Mouse (Mus musculus) CH12.LX (cell line): Measurements from ENCODE around the gene Mad1l1. TPM values are rescaled to one million over a fixed set of nuclear protein-coding genes. Genes with fewer than 3 reads are reported as not detected.

Experiments
- DNase-seq: peaks from one replicate; pipeline ENCODE4 v3.0.0-alpha.2; 2013; ENCODE audit errors: extremely low read depth
- H3K27ac ChIP-seq: 2 replicates; pipeline ENCODE4 v1.5.1; 2012; ENCODE audit warnings: low read depth, mild to moderate bottlenecking, control low read depth, moderate library complexity; ENCODE audit not compliant: insufficient read depth
- H3K27me3 ChIP-seq: replicated peaks from 2 replicates; pipeline ENCODE3; 2012; ENCODE audit warnings: inconsistent platforms
- H3K36me3 ChIP-seq, 2 experiments: replicated peaks in 1 of 2; 2 replicates each; pipeline versions ENCODE3 to v1.6.1; 2012; ENCODE audit warnings: inconsistent platforms in 1 of 2, low read length in 1 of 2, mild to moderate bottlenecking in 1 of 2, mixed read lengths in 1 of 2, moderate library complexity in 1 of 2; ENCODE audit not compliant: control insufficient read depth in 1 of 2, insufficient read depth in 1 of 2
- H3K4me1 ChIP-seq, 2 experiments: 2 replicates each; pipeline ENCODE4 v1.6.1; 2012; ENCODE audit warnings: inconsistent platforms in 1 of 2, moderate library complexity in 1 of 2; ENCODE audit not compliant: insufficient read depth in 2 of 2, control insufficient read depth in 1 of 2
- H3K4me2 ChIP-seq: 2 replicates; pipeline ENCODE4 v1.6.1; 2012; ENCODE audit warnings: low read depth, mild to moderate bottlenecking, control low read depth; ENCODE audit not compliant: poor library complexity, insufficient read depth, severe bottlenecking
- H3K4me3 ChIP-seq, 3 experiments: fragments of 150-350 bp in 1 of 3; sonication (generic) in 1 of 3; replicated peaks in 1 of 3; 2 replicates each; pipeline versions ENCODE3 to v1.5.1; 2011 to 2012; ENCODE audit warnings: low read depth in 2 of 3, low read length in 2 of 3, mild to moderate bottlenecking in 2 of 3, moderate library complexity in 2 of 3, control low read depth in 1 of 3, improper control_type of control experiment in 1 of 3, inconsistent platforms in 1 of 3, mixed read lengths in 1 of 3; ENCODE audit not compliant: poor library complexity in 1 of 3
- H3K79me2 ChIP-seq: replicated peaks from 2 replicates; pipeline ENCODE4 v1.6.1; 2012; ENCODE audit warnings: mild to moderate bottlenecking, moderate library complexity; ENCODE audit not compliant: control insufficient read depth, poor library complexity, insufficient read depth, severe bottlenecking; ENCODE audit errors: extremely low read depth
- H3K9ac ChIP-seq: 2 replicates; pipeline ENCODE4 v1.6.1; 2012; ENCODE audit warnings: low read depth, mild to moderate bottlenecking, control low read depth, moderate library complexity; ENCODE audit not compliant: insufficient read depth
- H3K9me3 ChIP-seq: replicated peaks from 2 replicates; pipeline ENCODE3; 2012; ENCODE audit warnings: low read length, inconsistent platforms, mixed read lengths
- BHLHE40 ChIP-seq: IDR thresholded peaks from 2 replicates; pipeline ENCODE4 v1.6.1; 2011; ENCODE audit warnings: mild to moderate bottlenecking, low read depth, low read length, improper control_type of control experiment
- CHD2 ChIP-seq: IDR thresholded peaks from 2 replicates; pipeline ENCODE4 v1.6.1; 2011; ENCODE audit warnings: low read length, improper control_type of control experiment
- CTCF ChIP-seq, 2 experiments: IDR thresholded peaks in 1 of 2; conservative IDR thresholded peaks in 1 of 2; 2 replicates each; pipeline ENCODE4 v1.5.1; 2011 to 2012; ENCODE audit warnings: low read depth in 2 of 2, low read length in 2 of 2, improper control_type of control experiment in 1 of 2, inconsistent platforms in 1 of 2, mild to moderate bottlenecking in 1 of 2, moderate library complexity in 1 of 2
- E2F4 ChIP-seq: IDR thresholded peaks from 2 replicates; pipeline ENCODE4 v1.6.1; 2011; ENCODE audit warnings: low read depth, low read length, improper control_type of control experiment; ENCODE audit not compliant: insufficient replicate concordance
- ELF1 ChIP-seq: IDR thresholded peaks from 2 replicates; pipeline ENCODE4 v1.6.1; 2014; ENCODE audit warnings: low read depth, mild to moderate bottlenecking, inconsistent platforms, low read length, improper control_type of control experiment
- ETS1 ChIP-seq: conservative IDR thresholded peaks from 2 replicates; pipeline ENCODE4 v1.6.1; 2012; ENCODE audit warnings: low read depth, mild to moderate bottlenecking, inconsistent platforms, low read length, improper control_type of control experiment, moderate library complexity
- GABPA ChIP-seq: IDR thresholded peaks from 2 replicates; pipeline ENCODE4 v1.6.1; 2012; ENCODE audit warnings: low read depth, low read length, improper control_type of control experiment, inconsistent platforms; ENCODE audit not compliant: insufficient replicate concordance
- JUN ChIP-seq: IDR thresholded peaks from 2 replicates; pipeline ENCODE4 v1.6.1; 2011; ENCODE audit warnings: low read depth, mild to moderate bottlenecking, low read length, improper control_type of control experiment, moderate library complexity; ENCODE audit not compliant: insufficient read depth
- JUND ChIP-seq: conservative IDR thresholded peaks from 2 replicates; pipeline ENCODE4 v1.6.1; 2011; ENCODE audit warnings: low read depth, low read length, improper control_type of control experiment
- MAX ChIP-seq: IDR thresholded peaks from 2 replicates; pipeline ENCODE4 v1.6.1; 2011; ENCODE audit warnings: low read length, improper control_type of control experiment
- MAZ ChIP-seq: IDR thresholded peaks from 2 replicates; pipeline ENCODE4 v1.6.1; 2012; ENCODE audit warnings: low read depth, mild to moderate bottlenecking, inconsistent platforms, low read length, improper control_type of control experiment, moderate library complexity
- MEF2A ChIP-seq: IDR thresholded peaks from 2 replicates; pipeline ENCODE4 v1.6.1; 2014; ENCODE audit warnings: low read depth, mild to moderate bottlenecking, inconsistent platforms, low read length, improper control_type of control experiment, borderline replicate concordance
- MXI1 ChIP-seq: IDR thresholded peaks from 2 replicates; pipeline ENCODE4 v1.6.1; 2011; ENCODE audit warnings: mild to moderate bottlenecking, low read depth, low read length, improper control_type of control experiment
- NELFE ChIP-seq: IDR thresholded peaks from 2 replicates; pipeline ENCODE4 v1.6.1; 2011; ENCODE audit warnings: low read depth, low read length, improper control_type of control experiment
- NRF1 ChIP-seq: IDR thresholded peaks from 2 replicates; pipeline ENCODE4 v1.6.1; 2014; ENCODE audit warnings: low read depth, mild to moderate bottlenecking, inconsistent platforms, low read length, improper control_type of control experiment, moderate library complexity
- PAX5 ChIP-seq: IDR thresholded peaks from 2 replicates; pipeline ENCODE4 v1.6.1; 2012; ENCODE audit warnings: low read length, inconsistent platforms, mixed read lengths
- POLR2A ChIP-seq: IDR thresholded peaks from 2 replicates; pipeline ENCODE4 v1.6.1; 2011; ENCODE audit warnings: low read depth, mild to moderate bottlenecking, improper control_type of control experiment, low read length
- POLR2AphosphoS2 ChIP-seq: IDR thresholded peaks from 2 replicates; pipeline ENCODE4 v1.6.1; 2011; ENCODE audit warnings: low read depth, low read length, improper control_type of control experiment
- SMC3 ChIP-seq: IDR thresholded peaks from 2 replicates; pipeline ENCODE4 v1.6.1; 2011; ENCODE audit warnings: low read depth, low read length, improper control_type of control experiment
- TCF12 ChIP-seq: IDR thresholded peaks from 2 replicates; pipeline ENCODE4 v1.6.1; 2014; ENCODE audit warnings: low read depth, mild to moderate bottlenecking, inconsistent platforms, low read length, improper control_type of control experiment
- USF2 ChIP-seq: conservative IDR thresholded peaks from 2 replicates; pipeline ENCODE4 v1.6.1; 2011; ENCODE audit warnings: low read depth, low read length, improper control_type of control experiment
- ZKSCAN1 ChIP-seq: IDR thresholded peaks from 2 replicates; pipeline ENCODE4 v1.6.1; 2012; ENCODE audit warnings: low read depth, inconsistent platforms, low read length, improper control_type of control experiment, borderline replicate concordance
- ZMIZ1 ChIP-seq: IDR thresholded peaks from 2 replicates; pipeline ENCODE4 v1.6.1; 2012; ENCODE audit warnings: low read depth, mild to moderate bottlenecking, inconsistent platforms, low read length, improper control_type of control experiment
- dilution Hi-C: fragments of 300-500 bp; cut with MboI; formaldehyde crosslinking; loops from 2 replicates; pipeline ENCODE4 v1.14.3; 2020; ENCODE audit warnings: low sequenced_read_pairs; ENCODE audit not compliant: extremely low pct_unique_long_range_greater_than_20kb, extremely low pct_ligation_motif_present
- in situ Hi-C: fragments of 300-500 bp; cut with MboI; formaldehyde crosslinking; loops from 3 replicates; pipeline ENCODE4 v1.14.3; 2019; ENCODE audit warnings: low sequenced_read_pairs, low pct_ligation_motif_present, low pct_unique_long_range_greater_than_20kb, mixed read lengths
- polyA plus RNA-seq: library from polyadenylated mRNA; unstranded; fragments of >175 nt; gene quantifications from 2 replicates; pipeline ENCODE4 v1.2.1, GENCODE M21; 2012; ENCODE audit warnings: low read depth; ENCODE audit not compliant: insufficient read length
- total RNA-seq, 2 experiments: library from RNA; depleted of rRNA; stranded (reverse); fragments of 300-350 nt in 1 of 2; fragments of >200 nt in 1 of 2; gene quantifications; 2 replicates each; pipeline ENCODE4 v1.2.3; 2012 to 2014

Gene Mad1l1
- total and polyA plus RNA-seq, 3 experiments = 24.8 to 45.6 (median 28.9) TPM

DNA sequence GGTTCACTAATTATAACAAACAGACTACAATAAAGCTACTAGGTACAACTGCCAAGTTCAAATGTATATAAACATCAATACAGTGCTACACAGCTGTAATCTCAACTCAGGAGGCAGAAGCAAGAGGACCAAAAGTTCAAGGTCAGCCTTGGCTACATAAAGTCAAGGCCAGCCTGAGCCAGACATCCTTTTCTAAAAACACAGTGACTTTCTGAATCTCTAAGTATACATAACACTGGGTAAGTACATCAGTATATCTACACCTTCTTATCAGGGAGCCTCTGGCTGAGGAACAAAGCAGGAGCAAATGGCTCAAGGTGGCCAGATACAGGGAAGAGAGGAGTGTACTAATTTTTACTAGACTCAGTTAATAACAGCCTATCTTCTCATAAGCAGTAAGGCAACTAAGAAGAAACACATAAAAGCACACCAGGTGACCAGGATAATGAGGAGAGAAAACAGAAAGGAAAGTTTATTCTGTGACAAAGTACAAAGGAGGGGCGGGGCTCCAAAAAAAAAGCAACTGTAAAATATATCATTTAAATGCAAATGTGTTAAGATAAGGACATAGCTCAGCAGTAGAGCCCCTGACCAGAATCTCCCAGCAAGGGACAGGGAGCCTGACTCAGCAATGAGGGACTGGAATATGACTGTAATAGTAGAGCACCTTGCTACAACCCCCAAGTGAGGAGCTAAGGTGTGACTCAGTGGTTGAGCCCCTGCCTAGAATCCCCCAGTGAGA lies 163.3 kb downstream of the Mad1l1 start:
- H3K4me1 ChIP-seq = peaks cover 0 to 31% of the 10 kb centered on the region in 2 experiments; a peak in 2 of 4 replicates
- no peaks in the 10 kb centered on the region for H3K79me2 ChIP-seq
- dilution Hi-C loops (no loop called here), in situ Hi-C loops (no loop called here)
- no peaks in the 10 kb centered on the region for H3K27me3 ChIP-seq
- no peak overlapping the region for H3K4me2 ChIP-seq
- peaks cover 0 to 22% of the 10 kb centered on the region in 2 experiments for H3K36me3 ChIP-seq
- H3K9ac ChIP-seq = no peak overlapping the region
- TF ChIP-seq GABPA (no peak), SMC3 (no peak), JUND (no peak), CTCF (conservative IDR thresholded peaks at IDR 0.05 in 1 of 2, IDR thresholded peaks at IDR 0.05 in 1 of 2; ENCODE audit: low read depth in 2 of 2, low read length in 2 of 2) (no peak), JUN (no peak), POLR2A (no peak), BHLHE40 (no peak), ZKSCAN1 (no peak), MXI1 (no peak), ELF1 (no peak), POLR2AphosphoS2 (no peak), MEF2A (no peak), USF2 (no peak), E2F4 (no peak), CHD2 (no peak), MAX (no peak), MAZ (no peak)
- DNase-seq = no peak
- H3K9me3 ChIP-seq = no peaks in the 10 kb centered on the region
- H3K4me3 ChIP-seq = no peak overlapping the region
- H3K27ac ChIP-seq = no peak overlapping the region

DNA sequence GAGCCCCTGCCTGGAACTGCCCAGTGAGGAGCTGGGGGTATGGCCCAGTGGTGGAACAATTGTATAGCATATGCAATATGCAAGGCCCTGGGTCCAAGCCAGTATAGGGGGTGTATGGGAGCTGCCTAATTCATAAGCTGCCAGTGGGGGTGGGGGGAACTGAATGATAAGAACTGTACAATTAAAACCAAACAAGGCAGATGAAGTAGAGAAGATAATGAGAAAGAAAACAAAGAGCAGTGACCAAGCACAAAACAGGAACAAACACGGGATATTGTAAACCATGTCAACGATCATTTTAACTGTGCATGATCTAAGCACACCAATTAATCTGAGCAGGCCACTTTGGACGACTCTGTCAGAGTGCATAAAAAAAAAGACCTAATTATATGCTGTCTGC lies 167.2 kb downstream of the Mad1l1 start:
- DNase-seq = no peak
- Histone ChIP-seq H3K27me3 (no peaks in the 10 kb centered on the region), H3K36me3 (peaks cover 0 to 9% of the 10 kb centered on the region in 2 experiments)
- dilution Hi-C loops = no loop called here
- TF ChIP-seq ELF1 = no peak
- no peak for TF ChIP-seq NRF1
- TF ChIP-seq ETS1 = no peak
- no peak for TF ChIP-seq MXI1
- TF ChIP-seq NELFE = no peak
- TF ChIP-seq PAX5 = no peak
- no peak for TF ChIP-seq ZMIZ1
- no peak for TF ChIP-seq TCF12
- TF ChIP-seq, all 38 proteins: peak for 0
- H3K4me3 ChIP-seq = no peak overlapping the region
- H3K9me3 ChIP-seq = no peaks in the 10 kb centered on the region
- H3K79me2 ChIP-seq = no peaks in the 10 kb centered on the region
- no peak overlapping the region for H3K27ac ChIP-seq
- H3K9ac ChIP-seq = no peak overlapping the region
- peaks cover 10 to 39% of the 10 kb centered on the region in 2 experiments; a peak in 3 of 4 replicates for H3K4me1 ChIP-seq
- no peak overlapping the region for H3K4me2 ChIP-seq
- in situ Hi-C loops = no loop called here
